Mouse (Mus musculus): ENCODE measurements around the gene Krtap4-6. TPM values are rescaled to one million over a fixed set of nuclear protein-coding genes. Genes with fewer than 3 reads are reported as not detected.
"Not testable (repeated sequence)": the region's sequence is repeated elsewhere in the genome, so short reads cannot be mapped to it uniquely, and the experiment has no call there.

Krtap4-6 gene
- polyA plus RNA-seq (2012; rRNA removed) = not detected in 2 replicates

- TF ChIP-seq POLR2A (IDR thresholded peaks at IDR 0.05; ENCODE audit: control insufficient read depth, extremely low read depth, insufficient read depth, low read length, poor library complexity) = no peak
- TF ChIP-seq CTCF (IDR thresholded peaks at IDR 0.05; ENCODE audit: borderline replicate concordance, control insufficient read depth, extremely low read depth, insufficient read depth, low read length, poor library complexity) = no peak
- Histone ChIP-seq H3K36me3 (ENCODE audit: control insufficient read depth, insufficient read depth, low read length) (no peaks in the 10 kb centered on the region), H3K4me1 (replicated peaks; ENCODE audit: control insufficient read depth, insufficient read depth, low read length) (no peaks in the 10 kb centered on the region), H3K27me3 (ENCODE audit: control insufficient read depth, insufficient read depth, low read length) (no peaks in the 10 kb centered on the region), H3K27ac (ENCODE audit: control insufficient read depth, insufficient read depth, low read length) (no peak within 1 kb of the TSS), H3K4me3 (ENCODE audit: control insufficient read depth, insufficient read depth, low read length) (no peak within 1 kb of the TSS)
- no peak for DNase-seq
Measured at GRCm38 (mm10) chr11:99665860-99666259, at the start of gene Krtap4-6. Gene Krtap4-6, minus strand, starts transcription at chr11:99665960.

DNA sequence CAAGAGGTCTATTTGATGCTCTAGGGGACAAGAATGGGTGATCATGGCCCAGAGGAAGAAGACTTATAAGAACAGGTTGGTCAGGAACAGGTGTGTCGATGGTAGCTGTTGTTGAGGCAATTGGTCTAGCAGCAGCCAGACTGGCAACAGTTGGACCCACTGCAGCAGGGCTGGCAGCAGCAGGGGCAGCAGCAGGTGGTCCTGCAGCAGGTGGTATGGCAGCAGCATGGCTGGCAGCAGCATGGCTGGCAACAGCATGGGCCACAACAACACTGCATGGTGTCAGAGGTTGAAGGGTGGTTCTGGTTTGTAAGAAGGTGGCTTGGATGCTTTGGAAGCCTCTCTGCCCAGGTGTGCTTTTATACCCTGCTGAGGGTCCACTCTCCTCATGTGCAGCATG, 24.7 kb upstream of the Krtap4-6 start, which contains the start of gene Gm14190:
Gene Gm14190, minus strand, starts transcription at position 278 of the 400 bp plus-strand sequence.
- H3K36me3 ChIP-seq (ENCODE audit: control insufficient read depth, insufficient read depth, low read length) = no peaks in the 10 kb centered on the region
- no peak within 1 kb of the TSS for H3K27ac ChIP-seq (ENCODE audit: control insufficient read depth, insufficient read depth, low read length)
- no peak for TF ChIP-seq CTCF (IDR thresholded peaks at IDR 0.05; ENCODE audit: borderline replicate concordance, control insufficient read depth, extremely low read depth, insufficient read depth, low read length, poor library complexity)
- no peak for DNase-seq
- WGBS = 91% methylated on average over 1 of the region's 1 CpGs
- H3K4me3 ChIP-seq (ENCODE audit: control insufficient read depth, insufficient read depth, low read length) = no peak within 1 kb of the TSS
- H3K27me3 ChIP-seq (ENCODE audit: control insufficient read depth, insufficient read depth, low read length) = no peaks in the 10 kb centered on the region
- H3K4me1 ChIP-seq (replicated peaks; ENCODE audit: control insufficient read depth, insufficient read depth, low read length) = no peaks in the 10 kb centered on the region

DNA sequence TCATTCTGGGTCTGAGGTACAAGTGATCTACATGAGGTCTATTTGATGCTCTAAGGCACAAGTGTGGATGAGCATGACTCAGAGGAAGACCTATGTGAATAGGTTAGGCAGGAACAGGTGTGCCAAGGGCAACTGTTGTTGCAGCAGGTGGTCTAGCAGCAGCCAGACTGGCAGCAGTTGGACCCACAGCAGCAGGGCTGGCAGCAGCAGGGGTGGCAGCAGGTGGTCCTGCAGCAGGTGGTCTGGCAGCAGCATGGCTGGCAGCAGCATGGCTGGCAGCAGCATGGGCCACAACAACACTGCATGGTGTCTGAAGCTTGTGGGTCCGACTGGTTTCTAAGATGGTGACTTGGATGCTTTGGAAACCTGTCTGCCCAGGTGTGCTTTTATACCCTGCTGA, 19.5 kb upstream of the Krtap4-6 start:
- not testable (repeated sequence) for H3K27me3 ChIP-seq (ENCODE audit: control insufficient read depth, insufficient read depth, low read length); H3K27ac ChIP-seq (ENCODE audit: control insufficient read depth, insufficient read depth, low read length); H3K36me3 ChIP-seq (ENCODE audit: control insufficient read depth, insufficient read depth, low read length); DNase-seq; H3K4me1 ChIP-seq (replicated peaks; ENCODE audit: control insufficient read depth, insufficient read depth, low read length); H3K4me3 ChIP-seq (ENCODE audit: control insufficient read depth, insufficient read depth, low read length)
- 88% methylated on average over 1 of the region's 1 CpGs for WGBS

DNA sequence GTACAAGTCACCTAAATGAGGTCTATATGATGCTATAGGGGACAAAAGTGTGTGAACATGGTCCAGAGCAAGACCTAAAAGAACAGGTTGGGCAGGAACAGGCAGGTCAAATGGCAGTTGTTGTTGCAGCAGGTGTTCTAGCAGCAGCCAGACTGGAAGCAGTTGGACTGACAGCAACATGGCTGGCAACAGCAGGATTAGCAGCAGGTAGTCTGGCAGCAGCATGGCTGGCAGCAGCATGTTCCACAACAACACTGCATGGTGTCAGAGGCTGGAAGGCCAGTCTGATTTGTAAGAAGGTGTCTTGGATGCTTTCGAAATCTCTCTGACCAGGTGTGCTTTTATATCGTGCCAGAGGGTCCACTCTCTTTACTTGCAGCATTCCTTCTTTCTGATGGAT, 17.7 kb upstream of the Krtap4-6 start:
- 92% methylated on average over 2 of the region's 2 CpGs for WGBS
- H3K4me1 ChIP-seq (replicated peaks; ENCODE audit: control insufficient read depth, insufficient read depth, low read length) = no peaks in the 10 kb centered on the region
- TF ChIP-seq POLR2A (IDR thresholded peaks at IDR 0.05; ENCODE audit: control insufficient read depth, extremely low read depth, insufficient read depth, low read length, poor library complexity) = no peak
- TF ChIP-seq CTCF (IDR thresholded peaks at IDR 0.05; ENCODE audit: borderline replicate concordance, control insufficient read depth, extremely low read depth, insufficient read depth, low read length, poor library complexity) = no peak
- no peak overlapping the region for H3K27ac ChIP-seq (ENCODE audit: control insufficient read depth, insufficient read depth, low read length)
- H3K27me3 ChIP-seq (ENCODE audit: control insufficient read depth, insufficient read depth, low read length) = no peaks in the 10 kb centered on the region
- DNase-seq = no peak
- no peaks in the 10 kb centered on the region for H3K36me3 ChIP-seq (ENCODE audit: control insufficient read depth, insufficient read depth, low read length)
- H3K4me3 ChIP-seq (ENCODE audit: control insufficient read depth, insufficient read depth, low read length) = no peak overlapping the region

DNA sequence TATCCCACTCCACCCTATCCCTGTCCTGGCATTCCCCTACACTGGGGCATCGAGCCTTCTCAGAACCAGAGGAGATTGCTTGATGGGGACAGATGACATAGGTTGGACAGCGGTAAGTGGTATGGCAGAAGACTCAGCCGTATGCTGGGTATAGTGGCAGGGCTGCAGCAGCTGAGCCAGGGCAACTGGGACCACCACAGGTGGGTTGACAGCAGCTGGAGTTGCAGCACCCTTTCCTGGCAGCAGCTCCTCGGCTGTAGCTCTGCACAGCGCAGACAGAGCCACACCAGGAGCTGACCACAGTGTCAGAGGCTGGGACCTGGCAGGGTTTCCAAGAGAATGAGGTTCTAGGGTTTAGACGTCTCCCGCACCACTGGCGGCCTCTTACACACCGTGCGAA, 3.0 kb downstream of the Krtap4-6 start:
- no peak overlapping the region for H3K4me3 ChIP-seq (ENCODE audit: control insufficient read depth, insufficient read depth, low read length)
- WGBS = 90% methylated on average over 10 of the region's 10 CpGs
- no peaks in the 10 kb centered on the region for H3K27me3 ChIP-seq (ENCODE audit: control insufficient read depth, insufficient read depth, low read length)
- TF ChIP-seq CTCF (IDR thresholded peaks at IDR 0.05; ENCODE audit: borderline replicate concordance, control insufficient read depth, extremely low read depth, insufficient read depth, low read length, poor library complexity) (no peak), POLR2A (IDR thresholded peaks at IDR 0.05; ENCODE audit: control insufficient read depth, extremely low read depth, insufficient read depth, low read length, poor library complexity) (no peak)
- no peaks in the 10 kb centered on the region for H3K36me3 ChIP-seq (ENCODE audit: control insufficient read depth, insufficient read depth, low read length)
- no peak overlapping the region for H3K27ac ChIP-seq (ENCODE audit: control insufficient read depth, insufficient read depth, low read length)
- H3K4me1 ChIP-seq (replicated peaks; ENCODE audit: control insufficient read depth, insufficient read depth, low read length) = no peaks in the 10 kb centered on the region
- DNase-seq = no peak

DNA sequence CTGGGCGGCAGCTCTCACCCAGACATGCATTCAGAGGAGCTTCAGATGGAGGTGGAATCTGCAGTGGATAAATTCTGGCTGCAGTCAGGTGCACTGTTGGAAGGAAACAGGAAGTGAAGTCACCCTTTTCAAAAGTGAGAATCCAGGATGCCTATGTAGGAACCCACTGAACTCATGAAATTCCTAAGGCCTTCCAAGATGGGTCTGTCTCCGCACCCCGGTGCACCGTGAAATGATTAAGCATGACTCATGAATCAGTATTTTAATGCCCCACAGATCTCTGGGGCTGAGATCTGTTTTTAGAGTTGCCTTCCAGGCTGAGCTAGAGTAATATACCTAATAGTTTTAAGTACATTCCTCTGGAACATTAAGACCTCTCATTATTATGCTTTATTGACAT, 6.5 kb downstream of the Krtap4-6 start:
- Histone ChIP-seq H3K27ac (ENCODE audit: control insufficient read depth, insufficient read depth, low read length) (no peak overlapping the region), H3K4me1 (replicated peaks; ENCODE audit: control insufficient read depth, insufficient read depth, low read length) (no peaks in the 10 kb centered on the region), H3K4me3 (ENCODE audit: control insufficient read depth, insufficient read depth, low read length) (no peak overlapping the region), H3K27me3 (ENCODE audit: control insufficient read depth, insufficient read depth, low read length) (no peaks in the 10 kb centered on the region), H3K36me3 (ENCODE audit: control insufficient read depth, insufficient read depth, low read length) (no peaks in the 10 kb centered on the region)
- no peak for DNase-seq
- TF ChIP-seq CTCF (IDR thresholded peaks at IDR 0.05; ENCODE audit: borderline replicate concordance, control insufficient read depth, extremely low read depth, insufficient read depth, low read length, poor library complexity) = no peak
- no peak for TF ChIP-seq POLR2A (IDR thresholded peaks at IDR 0.05; ENCODE audit: control insufficient read depth, extremely low read depth, insufficient read depth, low read length, poor library complexity)
- WGBS = 94% methylated on average over 4 of the region's 4 CpGs

DNA sequence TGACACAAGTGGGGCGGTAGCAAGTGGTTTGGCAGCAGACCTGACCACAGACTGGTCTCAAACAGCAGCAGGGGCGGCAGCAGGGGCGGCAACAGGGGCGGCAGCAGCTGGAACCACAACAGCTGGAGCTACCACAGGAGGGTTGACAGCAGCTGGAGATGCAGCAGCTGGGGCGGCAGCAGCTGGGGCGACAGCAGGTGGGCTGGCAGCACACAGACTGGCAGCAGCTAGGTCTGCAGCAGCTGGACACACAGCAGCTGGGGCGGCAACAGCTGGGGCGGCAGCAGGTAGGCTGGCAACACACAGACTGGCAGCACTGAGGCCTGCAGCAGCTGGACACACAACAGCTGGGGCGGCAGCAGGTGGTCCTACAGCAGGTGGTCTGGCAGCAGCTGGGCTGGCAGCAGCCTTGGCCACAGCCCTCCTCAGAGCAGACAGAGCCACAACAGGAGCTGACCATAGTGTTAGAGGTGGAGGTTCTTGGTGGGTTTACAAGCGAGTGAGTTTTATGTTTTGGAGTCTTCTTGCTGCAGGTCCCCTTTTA, 7.2 kb downstream of the Krtap4-6 start, which contains the start of gene Gm11563:
Gene Gm11563, minus strand, starts transcription at position 494 of the 544 bp plus-strand sequence.
- not testable (repeated sequence) for H3K4me3 ChIP-seq (ENCODE audit: control insufficient read depth, insufficient read depth, low read length); H3K4me1 ChIP-seq (replicated peaks; ENCODE audit: control insufficient read depth, insufficient read depth, low read length); DNase-seq; H3K27me3 ChIP-seq (ENCODE audit: control insufficient read depth, insufficient read depth, low read length); H3K36me3 ChIP-seq (ENCODE audit: control insufficient read depth, insufficient read depth, low read length); H3K27ac ChIP-seq (ENCODE audit: control insufficient read depth, insufficient read depth, low read length)
- WGBS = 56% methylated on average over 10 of the region's 10 CpGs

Measured in thymus, adult 2 months (tissue).